10 mouse cellular contexts compared by ENCODE assay signal in the genomic region with DNA sequence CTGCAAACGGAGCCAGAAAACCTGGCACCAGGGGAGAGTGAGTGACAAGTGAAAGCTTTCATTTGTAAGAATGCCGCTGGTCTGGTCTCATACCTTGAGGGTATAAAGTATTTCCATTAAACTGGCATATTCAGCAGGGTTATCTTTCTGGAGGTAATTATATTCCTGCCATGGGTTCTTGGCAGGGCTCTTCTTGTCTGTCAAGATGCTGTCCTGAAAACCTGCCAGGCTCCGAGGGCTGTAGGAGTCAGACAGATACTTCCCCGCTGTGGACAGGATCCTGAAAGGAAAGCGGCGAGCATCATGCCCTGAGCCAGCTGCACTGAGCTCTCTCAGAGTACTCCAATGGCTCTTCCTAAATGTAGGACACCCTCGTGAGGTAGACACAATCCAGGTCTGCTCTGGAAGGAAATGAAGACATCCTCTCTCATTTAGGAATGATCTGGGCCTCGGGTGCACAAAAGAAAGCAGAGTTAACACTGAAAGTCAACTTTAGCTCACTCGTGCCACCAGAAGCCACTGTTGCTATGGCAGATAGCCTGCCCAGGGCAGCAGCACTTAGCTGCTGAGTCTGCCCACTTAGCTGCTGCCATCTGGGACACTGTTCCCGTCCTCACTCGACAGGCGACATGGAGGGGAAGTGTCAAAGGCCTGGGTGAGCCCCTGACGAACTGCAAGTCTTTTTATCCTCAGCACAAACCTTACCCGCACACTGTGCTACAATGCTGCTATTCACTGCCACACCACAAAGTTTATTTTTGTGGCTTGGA. TPM values are rescaled to one million over a fixed set of nuclear protein-coding genes. Genes with fewer than 3 reads are reported as not detected.
DNase-seq lines count a peak whose midpoint lies in the region; ATAC-seq and TF ChIP-seq lines count a peak whose summit lies in the region.
"Had no signal": no experiment of that assay in that cellular context is flagged by ENCODE, and none has a peak within 500 bp of the region (broad histone marks: within the 10 kb centered on the region; RNA-seq: fewer than 3 reads in every experiment).

No protein-coding gene starts in this region.

- H3K36me3 ChIP-seq in hindbrain, embryonic 13.5 days, result peaks cover 13% of the 10 kb centered on the region
- H3K36me3 ChIP-seq in hindbrain, embryonic 12.5 days, result peaks cover 6% of the 10 kb centered on the region; the same call in 1 of the 2 replicates
- no peaks in the 10 kb centered on the region for H3K36me3 ChIP-seq in hindbrain, embryonic 16.5 days (ENCODE audit: control insufficient read depth, insufficient read depth, low read length)
- peaks cover 12% of the 10 kb centered on the region for H3K36me3 ChIP-seq in intestine, postnatal 0 days (ENCODE audit: control insufficient read depth, insufficient read depth)

- no peak overlapping the region for H3K9ac ChIP-seq in hindbrain, embryonic 13.5 days
- H3K9ac ChIP-seq in hindbrain, embryonic 12.5 days, result no peak overlapping the region
- no peak overlapping the region for H3K9ac ChIP-seq in hindbrain, embryonic 16.5 days (ENCODE audit: low read depth, low read length)
- no peak overlapping the region for H3K9ac ChIP-seq in intestine, postnatal 0 days (ENCODE audit: low read depth, low read length)

- no peaks in the 10 kb centered on the region for H3K27me3 ChIP-seq in hindbrain, embryonic 13.5 days
- H3K27me3 ChIP-seq in hindbrain, embryonic 12.5 days, result no peaks in the 10 kb centered on the region
- H3K27me3 ChIP-seq in hindbrain, embryonic 16.5 days (replicated peaks; ENCODE audit: control insufficient read depth, insufficient read depth, low read length), result no peaks in the 10 kb centered on the region
- H3K27me3 ChIP-seq in intestine, postnatal 0 days (replicated peaks; ENCODE audit: control insufficient read depth, insufficient read depth, low read length), result no peaks in the 10 kb centered on the region

- 0 out of 2 replicates have a peak overlapping the region, but pooled peaks have one; percentile 26 for H3K27ac ChIP-seq in hindbrain, embryonic 13.5 days
- no peak overlapping the region for H3K27ac ChIP-seq in hindbrain, embryonic 12.5 days
- peak overlapping the region; percentile 26 for H3K27ac ChIP-seq in hindbrain, embryonic 16.5 days (ENCODE audit: low read depth, low read length)
- no peak overlapping the region for H3K27ac ChIP-seq in intestine, postnatal 0 days (ENCODE audit: low read depth, low read length)
- H3K27ac ChIP-seq: macrophage had no signal

- 67% methylated on average over 14 of the region's 14 CpGs for WGBS in hindbrain, embryonic 13.5 days
- 71% methylated on average over 14 of the region's 14 CpGs for WGBS in hindbrain, embryonic 12.5 days
- WGBS in hindbrain, embryonic 16.5 days, result 49% methylated on average over 14 of the region's 14 CpGs
- WGBS in intestine, postnatal 0 days, result 77% methylated on average over 14 of the region's 14 CpGs

- TF ChIP-seq CTCF in intestine, postnatal 0 days (IDR thresholded peaks at IDR 0.05; ENCODE audit: low read depth), result no peak

- no peak overlapping the region for H3K4me3 ChIP-seq in hindbrain, embryonic 13.5 days
- H3K4me3 ChIP-seq in hindbrain, embryonic 12.5 days, result no peak overlapping the region
- no peak overlapping the region for H3K4me3 ChIP-seq in hindbrain, embryonic 16.5 days (ENCODE audit: low read length)
- H3K4me3 ChIP-seq in intestine, postnatal 0 days (ENCODE audit: low read depth, low read length), result no peak overlapping the region

- peak; percentile 17 for DNase-seq in retina, postnatal 1 day
- no peak for DNase-seq in retina, embryonic 14.5 days (ENCODE audit: low spot score)
- peak; percentile 93 for DNase-seq in cerebellum, adult 9-11 months
- DNase-seq: adrenal gland, adult 2 months; kidney, adult 11 months had no signal

- no peak overlapping the region for H3K4me2 ChIP-seq in hindbrain, embryonic 13.5 days
- H3K4me2 ChIP-seq in hindbrain, embryonic 12.5 days (replicated peaks), result no peak overlapping the region
- H3K4me2 ChIP-seq in hindbrain, embryonic 16.5 days (ENCODE audit: low read length), result no peak overlapping the region
- no peak overlapping the region for H3K4me2 ChIP-seq in intestine, postnatal 0 days (replicated peaks; ENCODE audit: low read depth)

- ATAC-seq in hindbrain, embryonic 13.5 days (ENCODE audit: low FRiP score), result no peak
- no peak for ATAC-seq in hindbrain, embryonic 12.5 days (ENCODE audit: low FRiP score)
- peak; percentile 60 for ATAC-seq in hindbrain, embryonic 16.5 days
- ATAC-seq in intestine, postnatal 0 days, result no peak

- H3K4me1 ChIP-seq in hindbrain, embryonic 13.5 days (replicated peaks), result peaks cover 32% of the 10 kb centered on the region
- peaks cover 21% of the 10 kb centered on the region for H3K4me1 ChIP-seq in hindbrain, embryonic 12.5 days
- peaks cover 8% of the 10 kb centered on the region; the same call in 1 of the 2 replicates for H3K4me1 ChIP-seq in hindbrain, embryonic 16.5 days (ENCODE audit: control insufficient read depth, insufficient read depth, low read depth, low read length)
- 0 out of 2 replicates have a peak, but pooled peaks cover 3% of the 10 kb centered on the region for H3K4me1 ChIP-seq in intestine, postnatal 0 days (replicated peaks; ENCODE audit: control insufficient read depth, insufficient read depth, low read length)

- no peaks in the 10 kb centered on the region for H3K9me3 ChIP-seq in hindbrain, embryonic 13.5 days
- H3K9me3 ChIP-seq in hindbrain, embryonic 12.5 days (replicated peaks), result no peaks in the 10 kb centered on the region
- no peaks in the 10 kb centered on the region for H3K9me3 ChIP-seq in hindbrain, embryonic 16.5 days (ENCODE audit: control insufficient read depth, low read length)
- no peaks in the 10 kb centered on the region for H3K9me3 ChIP-seq in intestine, postnatal 0 days (ENCODE audit: control insufficient read depth)

RNA-seq across cellular contexts. Expression of a gene that starts 44.5 kb away (rescaled TPM):
- polyA plus RNA-seq in hindbrain, embryonic 13.5 days (2015; fragmentation: Nextera tagmentation; extraction: Ambion mirVana), result 22.5 and 23.0 TPM in 2 replicates
- 21.1 and 22.4 TPM in 2 replicates for polyA plus RNA-seq in hindbrain, embryonic 12.5 days (2016; fragmentation: Nextera tagmentation; extraction: Ambion mirVana)
- polyA plus RNA-seq in hindbrain, embryonic 16.5 days (2015; fragmentation: Nextera tagmentation; extraction: Ambion mirVana), result 32.3 and 33.9 TPM in 2 replicates
- 6.3 and 7.6 TPM in 2 replicates for polyA plus RNA-seq in intestine, postnatal 0 days (2015; fragmentation: Nextera tagmentation; extraction: Ambion mirVana)

Comparison
In these comparisons a context has a peak if more than half of its experiments do, and no peak if none do; other contexts are left out.
1. H3K27ac ChIP-seq: peak in hindbrain, embryonic 13.5 days (single experiment) and hindbrain, embryonic 16.5 days (single experiment); none in hindbrain, embryonic 12.5 days (single experiment) and intestine, postnatal 0 days (single experiment).